Mouse (Mus musculus) urinary bladder, postnatal 14 days (tissue): ENCODE results near the gene Srrm2.
"Not testable (repeated sequence)": the region's sequence is repeated elsewhere in the genome, so short reads cannot be mapped to it uniquely, and the experiment has no call there.

Experiments
- DNase-seq: peaks from one replicate; pipeline ENCODE4 v3.0.0; 2021; ENCODE audit warnings: low spot score

Gene Srrm2

GRCm38 (mm10) chr17:23770493-23770892 is 19.8 kb upstream of the Srrm2 start:
- no peak for DNase-seq

GRCm38 (mm10) chr17:23770896-23771283 is 19.4 kb upstream of the Srrm2 start:
- DNase-seq: no peak

- DNase-seq: peak; percentile 97
These were observed 18.8 kb upstream of the Srrm2 start, which contains the start of gene Flywch1 for GRCm38 (mm10) chr17:23771284-23772218. TSS of gene Flywch1 (minus strand) at chr17:23771602.

GRCm38 (mm10) chr17:23772219-23772556 is 18.1 kb upstream of the Srrm2 start:
- DNase-seq: not testable (repeated sequence)

- no peak for DNase-seq
These were observed 16.7 kb upstream of the Srrm2 start for GRCm38 (mm10) chr17:23773676-23774075.

DNA sequence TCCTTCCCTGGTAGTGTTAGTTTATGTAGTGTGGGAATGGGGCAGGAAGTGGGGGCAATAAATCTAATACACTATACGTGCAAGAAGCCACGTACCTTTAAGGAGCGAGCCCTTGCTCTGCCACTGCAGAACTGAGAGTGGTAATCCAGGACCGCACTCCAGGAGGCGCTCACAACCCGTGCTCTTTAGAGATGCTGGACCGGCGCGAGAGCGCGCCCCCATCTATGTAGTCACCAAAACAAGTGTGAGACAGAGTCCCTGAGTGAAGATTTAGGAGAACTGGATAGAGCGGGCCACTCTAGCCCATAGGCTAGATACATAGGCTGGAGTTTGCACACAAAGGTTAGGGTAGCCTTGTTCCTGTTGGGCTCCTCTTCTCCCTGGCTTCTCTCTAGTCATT is 16.2 kb upstream of the Srrm2 start:
- DNase-seq: peak; percentile 86

GRCm38 (mm10) chr17:23776216-23776615 is 14.1 kb upstream of the Srrm2 start:
- DNase-seq: no peak

DNA sequence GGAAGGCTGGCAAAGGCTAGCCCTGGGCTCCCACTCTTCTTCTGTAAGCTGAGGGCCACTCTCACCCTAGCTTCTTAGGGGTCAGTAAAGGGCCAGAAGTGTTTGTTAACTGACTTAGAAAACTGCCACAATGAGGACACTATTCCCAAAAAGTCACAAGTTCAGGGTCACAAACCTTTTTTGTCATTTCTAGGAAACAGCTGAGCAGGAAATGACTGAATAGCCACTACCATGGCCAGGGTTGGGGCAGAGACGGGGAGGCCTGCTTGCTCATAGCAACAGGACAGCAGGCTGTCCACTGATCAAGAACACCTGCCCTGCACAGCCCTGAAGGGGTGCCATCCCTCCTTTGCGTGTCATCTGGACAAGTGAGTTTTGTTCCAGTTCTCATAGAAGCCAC is 13.2 kb upstream of the Srrm2 start:
- no peak for DNase-seq

- DNase-seq: no peak
These were observed 11.9 kb upstream of the Srrm2 start for GRCm38 (mm10) chr17:23778447-23778846.

DNA sequence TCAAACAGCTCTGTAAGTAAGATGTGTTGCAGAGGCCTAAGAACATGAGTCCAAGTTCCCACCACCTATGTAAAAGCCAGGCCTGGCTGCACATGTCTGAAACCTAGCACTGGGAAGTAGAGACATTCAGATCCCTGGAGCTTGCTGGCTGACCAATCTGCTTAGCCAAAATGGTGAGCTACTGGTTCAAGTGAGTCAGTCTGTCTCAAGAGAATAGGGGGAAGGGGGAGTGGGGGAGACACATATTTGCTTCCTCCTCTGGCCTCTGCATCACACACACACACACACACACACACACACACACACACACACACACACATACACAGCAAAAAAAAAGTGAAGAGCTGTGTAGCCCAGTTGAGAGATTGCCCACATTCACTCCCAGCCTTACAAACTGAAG is 7.0 kb upstream of the Srrm2 start:
- no peak for DNase-seq

GRCm38 (mm10) chr17:23785561-23786471 is 4.5 kb upstream of the Srrm2 start, which contains the start of gene Flywch2:
TSS of gene Flywch2 (minus strand) at chr17:23786081.
- DNase-seq: peak; percentile 83

DNA sequence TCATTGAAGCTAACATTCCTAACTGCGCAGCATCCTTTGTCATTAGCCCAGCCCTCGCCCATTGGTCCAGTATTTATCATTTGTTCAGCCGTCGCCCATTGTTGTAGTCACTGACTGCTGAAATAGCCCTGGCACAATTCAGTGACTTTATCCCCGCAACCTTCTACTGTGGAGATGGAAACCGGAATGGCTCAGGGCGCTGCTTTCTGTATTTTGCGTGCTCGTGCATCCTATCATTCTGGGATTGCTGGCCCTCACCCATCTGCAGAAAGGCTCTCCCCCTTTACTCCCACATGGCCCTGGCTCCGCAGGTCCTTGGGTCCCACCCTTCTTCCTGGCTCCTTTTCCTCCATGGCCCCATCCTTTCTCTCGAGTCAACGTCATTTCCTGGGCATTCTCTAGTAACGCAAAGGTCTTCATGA is 3.8 kb upstream of the Srrm2 start:
- DNase-seq: no peak

GRCm38 (mm10) chr17:23788973-23789372 is 1.4 kb upstream of the Srrm2 start:
- no peak for DNase-seq

- no peak for DNase-seq
These were observed 523 bp upstream of the Srrm2 start for GRCm38 (mm10) chr17:23789749-23790268.

DNA sequence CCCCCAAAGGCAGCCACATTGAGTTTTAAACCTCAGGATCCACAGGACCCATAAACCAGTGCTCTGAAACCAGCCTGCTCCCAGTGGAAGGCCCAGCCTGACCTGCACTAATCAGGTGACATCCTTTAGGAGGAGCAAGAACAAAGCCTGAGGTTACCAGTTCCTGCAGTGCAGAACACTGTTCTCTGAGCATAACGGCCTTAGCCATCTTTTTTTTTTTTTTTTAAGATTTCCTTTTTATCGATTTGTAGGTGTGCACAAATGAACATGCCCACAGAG is 686 bp downstream of the Srrm2 start:
- no peak for DNase-seq

GRCm38 (mm10) chr17:23795323-23795722 is 5.0 kb downstream of the Srrm2 start:
- DNase-seq: no peak

- no peak for DNase-seq
These were observed 7.0 kb downstream of the Srrm2 start for GRCm38 (mm10) chr17:23797316-23797715.

DNA sequence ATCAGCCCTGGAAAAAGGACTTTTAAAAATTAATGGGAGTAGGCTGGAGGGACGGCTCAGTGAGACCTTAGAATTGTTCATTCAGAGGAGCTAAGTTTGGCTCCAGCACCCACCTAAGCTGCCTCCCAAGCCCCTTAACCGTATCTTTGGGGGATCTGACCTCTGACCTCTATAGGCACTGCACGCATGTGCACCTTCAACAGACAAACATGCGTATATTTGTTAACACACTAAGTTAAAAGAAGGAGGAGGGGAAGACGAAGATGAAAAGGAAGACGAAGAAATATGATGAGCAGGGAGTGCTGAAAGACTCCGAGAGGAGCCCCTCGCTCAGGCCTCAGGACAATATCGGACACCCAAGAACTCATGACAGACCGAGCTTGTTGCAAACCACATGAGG is 11.3 kb downstream of the Srrm2 start:
- DNase-seq: no peak

- DNase-seq: peak; percentile 98
These were observed 12.5 kb downstream of the Srrm2 start for GRCm38 (mm10) chr17:23802746-23803365.

- peak; percentile 84 for DNase-seq
These were observed 13.2 kb downstream of the Srrm2 start for GRCm38 (mm10) chr17:23803366-23804041.

- DNase-seq: no peak
These were observed 14.2 kb downstream of the Srrm2 start for GRCm38 (mm10) chr17:23804426-23805085.
